Mouse (Mus musculus): ENCODE measurements around the gene Gm44503.

DNA sequence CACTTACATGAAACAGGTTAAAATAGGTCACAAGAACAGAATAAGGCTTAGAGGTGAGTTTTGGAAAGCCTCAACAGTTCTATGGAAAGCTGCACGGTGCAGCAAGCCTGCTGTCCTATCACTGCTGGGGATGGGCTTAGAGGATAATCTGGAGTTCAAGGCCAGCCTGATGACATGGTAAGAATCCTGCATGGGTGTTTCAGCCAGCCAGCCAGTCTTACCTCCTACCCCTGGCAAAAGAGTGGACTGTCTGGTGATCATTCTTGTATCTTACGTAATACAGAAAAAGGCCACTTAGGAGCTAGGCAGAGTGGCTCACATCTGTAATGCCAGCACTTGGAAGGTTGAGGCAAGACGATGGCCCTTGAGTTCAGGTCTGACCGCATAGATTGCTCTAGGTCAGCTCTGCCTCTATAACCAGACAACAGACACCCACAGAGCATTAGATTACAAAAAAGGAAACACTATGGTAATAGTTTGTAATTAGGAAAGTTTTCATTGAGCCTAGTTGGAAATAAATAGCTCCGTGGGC lies 62.0 kb downstream of the Gm44503 start:
- TF ChIP-seq CTCF (IDR thresholded peaks at IDR 0.05; ENCODE audit: low read depth, low read length) (no peak), GATA1 (IDR thresholded peaks at IDR 0.05; ENCODE audit: borderline replicate concordance, low read length) (no peak), TAL1 (conservative IDR thresholded peaks at IDR 0.05; ENCODE audit: low read depth, low read length) (no peak)

Data from G1E (cell line).